Mouse (Mus musculus): ENCODE results near the gene Hpd. TPM values are rescaled to one million over a fixed set of nuclear protein-coding genes. Genes with fewer than 3 reads are reported as not detected.
"Not testable (repeated sequence)": the region's sequence is repeated elsewhere in the genome, so short reads cannot be mapped to it uniquely, and the experiment has no call there.

Hpd gene
- polyA plus RNA-seq, 1 experiment, result 19.6 TPM

- no peak for TF ChIP-seq CTCF (IDR thresholded peaks at IDR 0.05; ENCODE audit: extremely low read depth, insufficient read length, insufficient replicate concordance, low read depth, low read length)
- no peak for TF ChIP-seq POLR2A (IDR thresholded peaks at IDR 0.05; ENCODE audit: low read depth, low read length)
- Histone ChIP-seq H3K4me1 (ENCODE audit: control insufficient read depth, insufficient read depth, insufficient read length, low read length) (no peaks in the 10 kb centered on the region), H3K36me3 (ENCODE audit: control insufficient read depth, insufficient read depth, low read length) (no peaks in the 10 kb centered on the region), H3K27ac (ENCODE audit: insufficient read depth, low read depth, low read length) (no peak overlapping the region), H3K27me3 (ENCODE audit: control insufficient read depth, insufficient read depth, low read length) (no peaks in the 10 kb centered on the region), H3K4me3 (ENCODE audit: low read depth, low read length) (no peak overlapping the region)
- WGBS, result 59% methylated on average over 4 of the region's 4 CpGs
These were observed 40.5 kb upstream of the Hpd start for GRCm38 (mm10) chr5:123223051-123223410.

- not testable (repeated sequence) for H3K27me3 ChIP-seq (ENCODE audit: control insufficient read depth, insufficient read depth, low read length); H3K27ac ChIP-seq (ENCODE audit: insufficient read depth, low read depth, low read length); H3K4me3 ChIP-seq (ENCODE audit: low read depth, low read length); H3K36me3 ChIP-seq (ENCODE audit: control insufficient read depth, insufficient read depth, low read length); H3K4me1 ChIP-seq (ENCODE audit: control insufficient read depth, insufficient read depth, insufficient read length, low read length)
- 61% methylated on average over 5 of the region's 5 CpGs for WGBS
These were observed 40.0 kb upstream of the Hpd start for GRCm38 (mm10) chr5:123222346-123223050.

GRCm38 (mm10) chr5:123203591-123203990 is 21.1 kb upstream of the Hpd start:
- not testable (repeated sequence) for H3K27me3 ChIP-seq (ENCODE audit: control insufficient read depth, insufficient read depth, low read length); H3K36me3 ChIP-seq (ENCODE audit: control insufficient read depth, insufficient read depth, low read length); H3K4me1 ChIP-seq (ENCODE audit: control insufficient read depth, insufficient read depth, insufficient read length, low read length); H3K4me3 ChIP-seq (ENCODE audit: low read depth, low read length); H3K27ac ChIP-seq (ENCODE audit: insufficient read depth, low read depth, low read length)
- whole genome bisulfite sequencing, result 71% methylated on average over 7 of the region's 7 CpGs

GRCm38 (mm10) chr5:123202771-123203170 is 20.2 kb upstream of the Hpd start:
- not testable (repeated sequence) for H3K4me1 ChIP-seq (ENCODE audit: control insufficient read depth, insufficient read depth, insufficient read length, low read length); H3K27me3 ChIP-seq (ENCODE audit: control insufficient read depth, insufficient read depth, low read length); H3K27ac ChIP-seq (ENCODE audit: insufficient read depth, low read depth, low read length); H3K36me3 ChIP-seq (ENCODE audit: control insufficient read depth, insufficient read depth, low read length); H3K4me3 ChIP-seq (ENCODE audit: low read depth, low read length)
- WGBS, result 44% methylated on average over 4 of the region's 4 CpGs

GRCm38 (mm10) chr5:123201987-123202386 is 19.5 kb upstream of the Hpd start:
- H3K4me3 ChIP-seq (ENCODE audit: low read depth, low read length), result no peak overlapping the region
- 76% methylated on average over 5 of the region's 5 CpGs for WGBS
- H3K36me3 ChIP-seq (ENCODE audit: control insufficient read depth, insufficient read depth, low read length), result no peaks in the 10 kb centered on the region
- H3K27ac ChIP-seq (ENCODE audit: insufficient read depth, low read depth, low read length), result no peak overlapping the region
- H3K27me3 ChIP-seq (ENCODE audit: control insufficient read depth, insufficient read depth, low read length), result no peaks in the 10 kb centered on the region
- H3K4me1 ChIP-seq (ENCODE audit: control insufficient read depth, insufficient read depth, insufficient read length, low read length), result no peaks in the 10 kb centered on the region
- no peak for TF ChIP-seq CTCF (IDR thresholded peaks at IDR 0.05; ENCODE audit: extremely low read depth, insufficient read length, insufficient replicate concordance, low read depth, low read length)
- TF ChIP-seq POLR2A (IDR thresholded peaks at IDR 0.05; ENCODE audit: low read depth, low read length), result no peak

GRCm38 (mm10) chr5:123201523-123201892 is 19.0 kb upstream of the Hpd start:
- H3K4me3 ChIP-seq (ENCODE audit: low read depth, low read length), result no peak overlapping the region
- H3K27ac ChIP-seq (ENCODE audit: insufficient read depth, low read depth, low read length), result no peak overlapping the region
- H3K4me1 ChIP-seq (ENCODE audit: control insufficient read depth, insufficient read depth, insufficient read length, low read length), result no peaks in the 10 kb centered on the region
- no peaks in the 10 kb centered on the region for H3K36me3 ChIP-seq (ENCODE audit: control insufficient read depth, insufficient read depth, low read length)
- WGBS, result 47% methylated on average over 7 of the region's 7 CpGs
- H3K27me3 ChIP-seq (ENCODE audit: control insufficient read depth, insufficient read depth, low read length), result no peaks in the 10 kb centered on the region
- TF ChIP-seq CTCF (IDR thresholded peaks at IDR 0.05; ENCODE audit: extremely low read depth, insufficient read length, insufficient replicate concordance, low read depth, low read length) (no peak), POLR2A (IDR thresholded peaks at IDR 0.05; ENCODE audit: low read depth, low read length) (no peak)

GRCm38 (mm10) chr5:123200816-123201522 is 18.4 kb upstream of the Hpd start:
- not testable (repeated sequence) for H3K4me3 ChIP-seq (ENCODE audit: low read depth, low read length)

GRCm38 (mm10) chr5:123198523-123198922 is 16.0 kb upstream of the Hpd start:
- Histone ChIP-seq H3K27me3 (ENCODE audit: control insufficient read depth, insufficient read depth, low read length) (no peaks in the 10 kb centered on the region), H3K27ac (ENCODE audit: insufficient read depth, low read depth, low read length) (no peak overlapping the region), H3K4me3 (ENCODE audit: low read depth, low read length) (no peak overlapping the region), H3K4me1 (ENCODE audit: control insufficient read depth, insufficient read depth, insufficient read length, low read length) (no peaks in the 10 kb centered on the region), H3K36me3 (ENCODE audit: control insufficient read depth, insufficient read depth, low read length) (no peaks in the 10 kb centered on the region)
- TF ChIP-seq CTCF (IDR thresholded peaks at IDR 0.05; ENCODE audit: extremely low read depth, insufficient read length, insufficient replicate concordance, low read depth, low read length) (no peak), POLR2A (IDR thresholded peaks at IDR 0.05; ENCODE audit: low read depth, low read length) (no peak)
- WGBS, result 87% methylated on average over 4 of the region's 4 CpGs

More at GRCm38 (mm10) chr5:123200816-123201522, 18.4 kb upstream of the Hpd start:
- not testable (repeated sequence) for H3K4me1 ChIP-seq (ENCODE audit: control insufficient read depth, insufficient read depth, insufficient read length, low read length); H3K27ac ChIP-seq (ENCODE audit: insufficient read depth, low read depth, low read length); H3K36me3 ChIP-seq (ENCODE audit: control insufficient read depth, insufficient read depth, low read length); H3K27me3 ChIP-seq (ENCODE audit: control insufficient read depth, insufficient read depth, low read length)
- 78% methylated on average over 7 of the region's 7 CpGs for WGBS
